Mouse (Mus musculus) gastrocnemius, postnatal 36 days (tissue): ENCODE measurements around the gene Kidins220. TPM values are rescaled to one million over a fixed set of nuclear protein-coding genes. Genes with fewer than 3 reads are reported as not detected.
A peak's percentile ranks its signal among the peaks of the same experiment; 100 is the strongest.

Source experiments
- DNase-seq, 2 experiments: peaks; one replicate each; pipeline ENCODE4 v3.0.0; 2022
- intact Hi-C: fragments of 180-260 bp; cut with DNase I; formaldehyde crosslinking; loops from one replicate; pipeline ENCODE4 v1.15.1; 2025
- long read RNA-seq, 2 experiments: library from polyadenylated mRNA; stranded (forward); transcript quantifications; one replicate each; pipeline ENCODE4 v2.0.0; 2021
- total RNA-seq, 2 experiments: library from RNA; stranded (reverse); gene quantifications; 2 replicates each; pipeline ENCODE4 v1.2.3; 2021

Gene Kidins220
- total RNA-seq, result 10 to 100 TPM; 38.3 to 54.1 TPM
- long read RNA-seq, experiment 1, partial matches to known transcripts, result 3 of 185 reads
- long read RNA-seq, experiment 1, other reads (novel, unspliced or antisense), result 181 of 185 reads
- long read RNA-seq, experiment 2, partial matches to known transcripts, result 4 of 174 reads
- long read RNA-seq, experiment 2, other reads (novel, unspliced or antisense), result 170 of 174 reads

DNA sequence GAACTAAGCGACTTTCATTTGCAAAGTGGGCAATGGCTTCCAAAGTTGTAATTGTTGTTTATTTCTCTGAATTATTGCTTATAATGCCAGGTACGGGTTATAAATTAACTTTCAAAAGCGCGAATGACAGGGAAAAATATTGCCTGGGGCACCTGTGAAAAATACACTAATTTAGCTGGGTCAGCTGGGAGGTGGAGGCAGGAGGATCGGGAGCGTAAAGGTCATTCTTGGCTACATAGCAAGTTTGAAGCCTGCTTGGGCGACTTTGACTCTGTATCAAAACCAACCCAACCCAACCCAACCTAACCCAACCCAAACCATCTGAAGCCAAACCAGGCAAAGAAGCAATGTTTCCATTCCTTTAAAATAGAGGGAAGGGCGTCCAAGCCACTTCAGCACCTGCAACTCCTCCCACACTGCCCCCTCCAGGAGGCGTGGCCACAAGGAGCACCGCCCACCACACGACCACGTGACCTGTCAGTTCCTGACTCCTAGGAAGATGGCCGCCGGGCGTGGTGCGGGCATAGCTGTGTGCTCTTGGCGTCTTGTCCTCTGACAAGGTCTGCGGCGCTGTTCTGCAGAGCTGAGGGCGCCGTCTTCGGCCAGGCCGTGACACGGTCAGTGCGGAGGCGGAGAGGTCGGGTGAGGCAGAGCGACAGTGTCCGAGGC is at the start of gene Kidins220:
Kidins220 (plus strand) TSS at position 480 of the 669 bp plus-strand sequence.
- intact Hi-C loops, result no loop called here
- peak; percentile 93 to 94 for DNase-seq

DNA sequence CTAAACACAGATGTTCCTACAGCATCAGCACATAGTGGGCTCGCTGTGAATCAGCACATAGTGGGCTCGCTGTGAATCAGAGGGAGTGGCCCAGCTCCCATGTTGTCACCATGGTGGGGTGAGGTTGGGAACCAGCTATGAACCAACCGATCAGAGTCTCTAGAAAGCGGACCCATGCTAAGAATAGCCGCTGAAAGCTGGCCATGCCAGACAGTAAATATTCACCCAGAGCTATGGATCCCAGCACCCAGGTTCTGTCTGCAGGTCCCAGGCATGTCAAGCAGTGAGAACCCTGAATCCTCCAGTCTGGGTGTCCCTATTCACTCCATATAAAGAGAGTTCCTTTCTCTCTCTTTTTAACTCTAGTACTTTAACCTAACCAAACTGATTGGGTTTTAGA is 49.4 kb upstream of the Kidins220 start:
- intact Hi-C loops, result no loop called here
- no peak for DNase-seq

DNA sequence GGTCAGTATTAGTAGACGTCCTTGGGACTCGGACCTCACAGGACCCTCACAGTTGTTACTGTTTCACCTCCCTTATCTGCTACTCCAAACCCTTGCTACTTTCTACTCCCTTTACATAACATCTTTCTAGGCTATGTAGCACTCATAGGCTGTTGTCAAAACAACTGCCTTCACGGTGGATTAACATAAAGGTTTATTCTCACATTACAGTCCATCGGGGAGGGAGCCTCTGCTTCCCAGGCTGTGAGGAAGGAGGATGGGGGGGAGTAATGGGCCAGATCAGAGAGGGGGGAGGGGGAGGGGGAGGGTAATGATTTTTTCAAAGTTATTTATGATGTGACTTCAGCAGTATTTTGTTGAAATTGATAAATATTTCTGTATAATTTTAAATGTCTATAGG is 49.0 kb upstream of the Kidins220 start:
- no peak for DNase-seq
- intact Hi-C loops, result no loop called here

- DNase-seq, result no peak
- intact Hi-C loops, result no loop called here
Measured at GRCm38 (mm10) chr12:24928051-24928748, 46.5 kb upstream of the Kidins220 start.

DNA sequence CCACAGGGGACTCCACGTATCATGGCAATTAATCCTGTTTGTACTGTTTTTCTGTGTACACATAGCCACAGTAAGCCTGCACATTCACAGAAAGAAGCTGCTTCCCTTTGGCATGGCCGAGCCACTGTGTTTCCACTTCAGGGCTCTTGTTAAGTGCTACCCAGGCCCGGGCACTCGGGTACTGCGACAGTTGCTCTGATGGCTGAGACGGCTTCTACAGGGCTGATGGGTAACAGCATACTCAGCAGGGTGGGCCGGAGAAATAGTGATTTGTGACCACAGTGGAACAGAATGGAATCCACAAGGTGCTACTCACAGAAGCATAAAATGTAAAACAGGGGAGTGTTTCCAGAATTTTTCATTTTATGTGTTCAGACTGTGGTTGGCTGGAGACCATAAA is 45.7 kb upstream of the Kidins220 start:
- no peak for DNase-seq
- intact Hi-C loops, result no loop called here

GRCm38 (mm10) chr12:24930760-24931159 is 44.0 kb upstream of the Kidins220 start:
- intact Hi-C loops, result no loop called here
- no peak for DNase-seq

GRCm38 (mm10) chr12:24932120-24932519 is 42.6 kb upstream of the Kidins220 start:
- intact Hi-C loops, result no loop called here
- no peak for DNase-seq

DNA sequence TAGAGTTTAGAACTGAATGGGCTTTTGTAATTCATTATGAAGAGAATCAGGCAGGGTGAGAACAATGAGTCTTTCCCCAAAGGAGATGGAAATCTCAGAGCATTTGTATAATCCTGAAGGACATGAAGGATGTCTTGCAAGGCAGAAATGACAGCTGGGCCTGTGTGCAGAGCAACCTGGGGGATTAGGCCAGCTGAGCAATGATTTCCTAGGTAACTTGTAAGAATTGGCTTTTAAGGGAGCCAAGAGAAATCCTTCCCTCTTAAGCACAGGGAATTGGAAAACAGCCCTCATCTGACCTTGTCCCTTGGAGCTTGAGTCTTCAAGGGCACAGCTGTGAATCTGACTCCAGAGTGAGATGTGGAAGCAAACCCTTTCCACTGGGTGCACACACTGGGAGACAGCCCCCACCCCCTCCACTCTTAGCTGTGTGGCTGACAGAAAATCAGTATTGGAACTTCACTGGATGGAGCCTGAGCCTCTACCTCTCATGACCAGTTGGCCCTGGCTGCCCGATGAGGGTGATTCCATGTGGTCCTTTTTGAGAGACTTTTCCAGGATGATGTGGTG is 41.4 kb upstream of the Kidins220 start:
- intact Hi-C loops, result no loop called here
- DNase-seq, result no peak

DNA sequence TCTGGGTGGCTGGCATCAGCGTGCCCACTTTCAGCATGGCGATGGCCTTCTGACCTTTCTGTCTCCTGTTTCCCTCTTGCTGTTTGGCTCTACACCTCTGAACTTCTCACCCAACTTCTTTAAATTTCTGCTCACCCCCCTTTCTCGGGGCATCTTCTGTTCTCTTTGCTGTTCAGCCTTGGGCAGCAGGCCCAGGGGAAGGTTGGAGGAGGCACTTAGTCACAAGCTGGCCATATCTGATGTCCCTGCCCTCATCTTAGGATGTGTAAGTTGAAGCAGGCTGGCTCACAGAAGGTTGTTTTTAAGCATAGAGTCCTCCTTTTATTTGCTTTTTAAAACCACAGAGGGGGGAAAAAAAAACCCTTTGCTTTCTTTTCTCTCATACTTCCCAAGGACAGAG is 40.7 kb upstream of the Kidins220 start:
- intact Hi-C loops, result no loop called here
- DNase-seq, result no peak

DNA sequence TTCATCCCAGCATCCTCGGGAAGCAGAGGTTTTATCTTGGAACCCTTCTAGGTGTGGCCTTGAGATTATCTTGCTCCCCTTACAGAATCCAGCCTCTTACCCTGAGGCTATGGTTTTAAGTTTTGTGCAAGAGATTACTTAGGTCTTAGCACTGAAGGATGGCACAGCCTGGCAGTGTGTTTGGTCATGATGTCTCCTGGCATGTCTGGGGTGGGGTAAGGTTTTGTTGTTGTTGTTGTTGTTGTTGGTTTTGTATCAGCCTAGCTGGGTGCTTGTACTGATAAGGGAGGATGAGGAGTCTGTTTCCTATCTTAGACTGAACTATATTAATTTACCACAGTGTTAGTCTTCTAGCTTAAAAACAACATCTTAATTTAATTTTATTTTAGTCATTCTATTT is 38.4 kb upstream of the Kidins220 start:
- intact Hi-C loops, result no loop called here
- no peak for DNase-seq

DNA sequence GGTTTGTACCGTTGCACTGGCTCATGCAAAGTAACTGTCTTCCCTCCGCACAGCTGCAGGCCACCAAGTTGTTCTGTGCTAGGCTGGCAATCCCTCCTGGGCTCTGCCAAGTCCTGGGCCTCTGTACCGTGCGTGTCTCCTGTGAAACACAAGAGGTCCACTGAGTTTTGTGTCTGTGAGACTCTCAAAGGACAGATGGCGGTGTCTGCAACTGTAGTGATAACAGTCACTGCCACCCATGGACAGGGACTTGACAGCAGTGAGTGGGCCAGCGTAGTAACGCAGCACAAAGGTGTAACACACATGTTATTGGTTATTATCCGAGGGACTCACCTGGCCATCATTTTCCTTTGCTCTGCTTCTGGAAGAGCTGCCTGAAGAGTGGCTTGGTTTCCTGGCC is 35.4 kb upstream of the Kidins220 start:
- DNase-seq, result no peak
- intact Hi-C loops, result no loop called here

DNA sequence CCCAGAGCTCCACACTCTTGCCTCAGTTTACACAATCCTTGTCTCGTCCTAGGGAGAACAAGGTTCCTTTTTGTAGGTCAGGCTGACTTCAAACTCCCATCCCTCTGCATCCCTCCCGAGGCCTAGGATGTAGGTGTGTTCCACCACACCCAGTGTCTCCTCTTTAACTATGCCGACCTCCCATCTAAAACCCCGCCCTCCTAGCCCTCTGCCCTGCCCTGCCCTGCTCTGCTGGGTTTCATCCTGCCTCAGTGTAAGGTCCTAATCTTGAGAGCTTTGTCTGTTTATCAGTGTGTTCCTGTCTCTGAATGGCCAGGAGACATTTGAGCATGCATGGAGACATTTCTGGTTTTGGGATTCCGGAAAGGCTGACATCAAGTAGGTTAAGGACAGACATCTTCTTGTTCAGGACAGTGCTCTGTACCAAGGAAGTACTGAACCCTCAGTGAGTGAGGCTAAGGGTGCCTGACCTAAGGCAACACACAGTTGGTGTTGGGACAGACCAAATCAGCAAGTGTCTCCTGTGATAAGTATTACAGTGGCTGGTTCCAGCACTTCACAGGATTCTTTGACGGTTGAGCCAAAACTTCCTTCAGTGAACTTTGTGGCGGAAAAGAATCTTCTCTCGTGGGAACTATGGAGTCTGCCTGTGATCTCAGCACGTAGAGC is 32.0 kb upstream of the Kidins220 start:
- intact Hi-C loops, result no loop called here
- no peak for DNase-seq

DNA sequence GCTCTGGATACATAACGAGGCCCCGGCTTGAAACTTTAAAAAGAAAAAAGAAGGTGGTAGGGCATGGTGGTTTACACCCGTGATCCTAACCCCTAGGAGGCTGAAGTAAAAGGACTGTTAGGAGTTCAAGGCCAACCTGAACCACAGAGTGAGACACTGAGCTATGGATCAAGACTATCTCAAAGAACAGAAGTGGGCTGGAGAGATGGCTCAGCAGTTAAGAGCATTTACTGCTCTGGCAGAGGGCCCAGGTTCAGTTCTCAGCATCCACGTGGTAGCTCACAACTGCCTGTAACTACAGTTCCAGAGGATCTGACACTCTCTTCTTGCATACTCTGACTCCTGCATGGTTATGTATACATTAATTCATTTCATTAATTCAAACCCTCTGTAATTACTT is 31.3 kb upstream of the Kidins220 start:
- intact Hi-C loops, result no loop called here
- DNase-seq, result no peak

- intact Hi-C loops, result no loop called here
- DNase-seq, result no peak
Measured at GRCm38 (mm10) chr12:24944597-24944996, 30.1 kb upstream of the Kidins220 start.

DNA sequence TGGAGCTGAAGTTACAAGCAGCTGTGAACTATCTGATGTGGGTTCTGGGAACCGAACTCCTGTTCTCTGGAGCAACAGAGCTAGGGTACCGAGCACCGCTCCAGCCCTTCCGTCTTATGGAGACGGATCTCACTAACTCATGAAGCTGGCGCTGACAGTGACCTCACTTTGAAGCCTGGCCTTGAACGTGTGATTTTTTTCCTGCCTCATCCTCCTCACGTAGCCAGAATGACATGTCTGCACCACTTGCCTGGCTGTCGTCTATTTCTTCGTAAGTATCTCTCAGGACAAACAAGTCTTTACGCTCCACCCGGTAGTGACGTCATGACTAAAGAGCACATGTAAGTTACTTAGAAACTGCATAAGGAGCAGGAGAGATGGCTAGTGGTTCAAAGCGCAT is 27.7 kb upstream of the Kidins220 start:
- DNase-seq, result no peak
- intact Hi-C loops, result no loop called here

GRCm38 (mm10) chr12:24948344-24948743 is 26.4 kb upstream of the Kidins220 start:
- no peak for DNase-seq
- intact Hi-C loops, result loop anchor here (2.0 kb wide), 1 partner anchor 232 kb away; no protein-coding TSS in a partner anchor

DNA sequence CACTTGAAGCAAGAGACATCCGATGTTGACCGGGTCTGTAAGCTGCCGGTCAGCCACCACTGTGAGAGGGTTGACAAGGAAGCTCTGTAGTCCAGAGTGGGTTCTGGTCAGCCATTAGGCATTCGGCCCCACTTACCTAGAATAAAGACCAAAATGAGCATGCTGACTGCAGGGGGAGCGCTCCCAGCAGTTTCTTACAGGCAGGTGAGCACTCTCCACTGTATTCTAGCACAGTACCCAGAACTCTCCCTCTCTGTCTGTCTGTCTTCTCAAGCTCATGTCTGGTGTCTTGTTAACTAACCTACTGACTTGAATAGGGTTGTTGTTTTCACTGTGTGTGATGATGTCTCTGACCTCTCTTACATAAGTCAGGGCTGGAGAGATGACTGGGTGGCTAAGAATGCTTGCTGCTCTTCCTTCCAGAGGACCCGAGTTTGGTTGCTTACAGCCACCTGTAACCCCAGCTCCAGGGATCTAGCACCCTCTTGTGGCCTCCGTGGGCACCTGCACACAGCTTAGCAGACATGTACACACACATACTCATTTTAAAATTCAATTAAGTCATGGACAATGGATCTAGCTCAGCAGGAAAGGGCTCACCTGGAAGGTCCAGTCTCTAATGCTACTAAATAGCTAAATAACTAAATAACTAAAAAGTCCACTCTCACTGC is 24.2 kb upstream of the Kidins220 start:
- intact Hi-C loops, result loop anchor here (10.0 kb wide), 1 partner anchor 116 kb away; the partner anchor contains the start of gene Mboat2
- no peak for DNase-seq

DNA sequence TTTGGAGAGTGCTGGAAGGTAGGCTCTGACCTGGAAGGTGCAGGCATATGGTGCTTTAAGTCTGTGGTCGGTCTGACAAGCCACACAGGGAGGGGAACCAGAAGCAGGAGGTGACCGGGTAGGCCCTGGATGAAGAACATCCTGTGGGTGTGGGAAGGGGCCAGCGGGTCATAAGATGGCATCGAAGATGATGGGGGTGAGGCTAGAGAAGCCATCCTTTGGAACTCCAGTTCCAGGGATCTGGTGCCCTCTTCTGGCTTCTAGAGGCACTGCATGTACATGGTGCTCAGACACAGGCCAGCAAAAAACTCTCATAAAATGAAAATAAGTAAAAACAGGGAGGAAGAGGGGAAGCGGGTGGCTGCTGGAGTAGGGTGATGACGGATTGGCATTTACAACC is 22.6 kb upstream of the Kidins220 start:
- intact Hi-C loops, result loop anchor here (10.0 kb wide), 1 partner anchor 117 kb away; the partner anchor contains the start of gene Mboat2
- no peak for DNase-seq

DNA sequence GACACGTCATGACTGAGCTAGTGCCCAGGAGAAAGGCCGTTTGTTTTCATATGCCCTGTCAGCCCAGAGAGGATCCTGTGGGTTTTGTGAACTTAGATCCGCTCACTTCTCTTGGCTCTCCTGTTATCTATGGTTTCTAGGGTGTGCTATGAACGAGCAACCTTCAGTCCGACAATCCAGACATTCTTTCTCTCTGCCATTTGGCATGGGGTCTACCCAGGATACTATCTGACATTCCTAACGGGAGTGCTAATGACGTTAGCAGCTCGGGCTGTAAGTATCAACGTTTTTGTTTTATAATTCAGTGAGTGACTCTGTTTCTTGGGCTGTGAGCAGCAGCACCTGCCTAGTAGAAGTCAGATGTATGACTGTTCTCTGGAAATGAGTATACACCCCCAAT is 19.6 kb upstream of the Kidins220 start:
- DNase-seq, result no peak
- intact Hi-C loops, result loop anchor here (10.0 kb wide), 1 partner anchor 120 kb away; the partner anchor contains the start of gene Mboat2

GRCm38 (mm10) chr12:24958526-24958925 is 16.2 kb upstream of the Kidins220 start:
- no peak for DNase-seq
- intact Hi-C loops, result loop anchor here (10.0 kb wide), 1 partner anchor 124 kb away; the partner anchor contains the start of gene Mboat2
